In the genomic region with DNA sequence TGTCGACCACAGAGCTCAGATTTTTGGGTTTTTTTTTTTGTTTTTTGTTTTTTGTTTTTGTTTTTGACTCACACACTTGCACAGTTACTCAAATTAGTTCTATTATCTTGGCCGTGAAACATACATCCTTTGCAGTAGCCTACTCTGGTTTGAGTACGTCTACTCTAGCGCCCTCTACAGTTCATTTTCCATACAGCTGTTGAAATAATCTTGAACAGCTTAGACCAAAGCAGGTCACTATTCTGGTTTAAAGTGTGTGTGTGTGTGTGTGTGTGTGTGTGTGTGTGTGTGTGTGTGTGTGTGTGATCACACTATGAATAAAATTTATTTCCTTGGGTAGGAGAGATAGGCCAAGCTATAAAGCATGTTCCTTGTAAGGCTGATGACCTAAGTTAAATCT, we compare ENCODE assay signal across 9 mouse cellular contexts. TPM values are rescaled to one million over a fixed set of nuclear protein-coding genes. Genes with fewer than 3 reads are reported as not detected.
DNase-seq lines count a peak whose midpoint lies in the region; ATAC-seq and TF ChIP-seq lines count a peak whose summit lies in the region.
"Had no signal": no experiment of that assay in that cellular context is flagged by ENCODE, and none has a peak within 500 bp of the region (broad histone marks: within the 10 kb centered on the region; RNA-seq: fewer than 3 reads in every experiment).

No protein-coding gene starts in this region.

- H3K4me2 ChIP-seq in forebrain, embryonic 14.5 days (ENCODE audit: low read length): no peak overlapping the region
- H3K4me2 ChIP-seq in forebrain, embryonic 11.5 days (ENCODE audit: low read depth, low read length, severe bottlenecking): no peak overlapping the region
- no peak overlapping the region for H3K4me2 ChIP-seq in lung, embryonic 14.5 days
- H3K4me2 ChIP-seq: forebrain, embryonic 12.5 days had no signal

- no peak overlapping the region for H3K4me3 ChIP-seq in forebrain, embryonic 14.5 days (ENCODE audit: low read depth, low read length)
- no peak overlapping the region for H3K4me3 ChIP-seq in forebrain, embryonic 11.5 days (ENCODE audit: low read depth, low read length)
- no peak overlapping the region for H3K4me3 ChIP-seq in lung, embryonic 14.5 days (ENCODE audit: low read depth, low read length)
- H3K4me3 ChIP-seq in lung, adult 2 months (replicated peaks; ENCODE audit: extremely low read depth, low read depth, low read length): no peak overlapping the region
- H3K4me3 ChIP-seq: forebrain, embryonic 12.5 days had no signal

- no peaks in the 10 kb centered on the region for H3K36me3 ChIP-seq in forebrain, embryonic 14.5 days (ENCODE audit: control insufficient read depth, insufficient read depth, low read length)
- H3K36me3 ChIP-seq in forebrain, embryonic 11.5 days (ENCODE audit: control insufficient read depth, insufficient read depth, low read length): no peaks in the 10 kb centered on the region
- no peaks in the 10 kb centered on the region for H3K36me3 ChIP-seq in lung, embryonic 14.5 days (ENCODE audit: insufficient read depth)
- H3K36me3 ChIP-seq: forebrain, embryonic 12.5 days had no signal

- no peak for TF ChIP-seq POLR2A in lung, adult 2 months (IDR thresholded peaks at IDR 0.05; ENCODE audit: borderline replicate concordance, extremely low read depth, low read depth, low read length)

- H3K27ac ChIP-seq in forebrain, embryonic 14.5 days (ENCODE audit: low read depth, low read length): no peak overlapping the region
- no peak overlapping the region for H3K27ac ChIP-seq in forebrain, embryonic 11.5 days (ENCODE audit: low read depth, low read length)
- no peak overlapping the region for H3K27ac ChIP-seq in lung, embryonic 14.5 days (ENCODE audit: low read depth)
- H3K27ac ChIP-seq: forebrain, embryonic 12.5 days had no signal

- 35% methylated on average over 4 of the region's 4 CpGs for WGBS in forebrain, embryonic 14.5 days
- WGBS in forebrain, embryonic 11.5 days: 38% methylated on average over 4 of the region's 4 CpGs
- WGBS in lung, embryonic 14.5 days: 36% methylated on average over 4 of the region's 4 CpGs
- 31% methylated on average over 4 of the region's 4 CpGs for WGBS in lung, adult 2 months

- peak; percentile 28 for TF ChIP-seq CTCF in lung, embryonic 14.5 days (IDR thresholded peaks at IDR 0.05; ENCODE audit: low read depth)
- TF ChIP-seq CTCF in lung, adult 2 months (IDR thresholded peaks at IDR 0.05; ENCODE audit: insufficient read depth, low read length): no peak

- H3K9ac ChIP-seq in forebrain, embryonic 14.5 days (ENCODE audit: low read length): no peak overlapping the region
- no peak overlapping the region for H3K9ac ChIP-seq in forebrain, embryonic 11.5 days (ENCODE audit: low read length)
- no peak overlapping the region for H3K9ac ChIP-seq in lung, embryonic 14.5 days
- H3K9ac ChIP-seq: forebrain, embryonic 12.5 days had no signal

- H3K4me1 ChIP-seq in forebrain, embryonic 14.5 days (ENCODE audit: control insufficient read depth, insufficient read depth, low read length): peaks cover 4% of the 10 kb centered on the region; the same call in 1 of the 2 replicates
- peaks cover 5% of the 10 kb centered on the region; the same call in 1 of the 2 replicates for H3K4me1 ChIP-seq in forebrain, embryonic 11.5 days (replicated peaks; ENCODE audit: control insufficient read depth, insufficient read depth, low read length)
- H3K4me1 ChIP-seq in lung, embryonic 14.5 days (ENCODE audit: insufficient read depth): peaks cover 2% of the 10 kb centered on the region; the same call in 1 of the 2 replicates
- peaks cover 2% of the 10 kb centered on the region; the same call in 1 of the 2 replicates for H3K4me1 ChIP-seq in lung, adult 2 months (ENCODE audit: control insufficient read depth, insufficient read depth, low read length)

- peaks cover 6% of the 10 kb centered on the region for H3K27me3 ChIP-seq in forebrain, embryonic 14.5 days (replicated peaks; ENCODE audit: control insufficient read depth, insufficient read depth, low read length)
- H3K27me3 ChIP-seq in forebrain, embryonic 11.5 days (ENCODE audit: control insufficient read depth, insufficient read depth, low read length): peaks cover 5% of the 10 kb centered on the region
- peaks cover 12% of the 10 kb centered on the region for H3K27me3 ChIP-seq in lung, embryonic 14.5 days (ENCODE audit: insufficient read depth, low read length)

- peak; percentile 25 for DNase-seq in forebrain, embryonic 14.5 days (ENCODE audit: low spot score)
- no peak for DNase-seq in forebrain, embryonic 11.5 days (ENCODE audit: low spot score)
- DNase-seq in lung, embryonic 14.5 days: peak; percentile 68
- no peak for DNase-seq in lung, adult 2 months
- peak; percentile 16 for DNase-seq in MN1 (ENCODE audit: low spot score)
- DNase-seq in induced T-regulatory cell, adult 2 months (ENCODE audit: low read depth): peak; percentile 43
- no peak for DNase-seq in cerebellum, adult 9-10 months
- no peak for DNase-seq in ovary, adult 18-20 months (ENCODE audit: low spot score)

- no peaks in the 10 kb centered on the region for H3K9me3 ChIP-seq in forebrain, embryonic 14.5 days (replicated peaks; ENCODE audit: control insufficient read depth, low read length)
- no peaks in the 10 kb centered on the region for H3K9me3 ChIP-seq in forebrain, embryonic 11.5 days (ENCODE audit: control insufficient read depth, low read length)
- no peaks in the 10 kb centered on the region for H3K9me3 ChIP-seq in lung, embryonic 14.5 days (ENCODE audit: low read depth, low read length)
- H3K9me3 ChIP-seq: forebrain, embryonic 12.5 days had no signal

- no peak for ATAC-seq in forebrain, embryonic 14.5 days
- no peak for ATAC-seq in forebrain, embryonic 11.5 days (replicated peaks; ENCODE audit: low FRiP score)
- no peak for ATAC-seq in lung, embryonic 14.5 days (ENCODE audit: insufficient read depth)

RNA-seq across cellular contexts. Expression of a gene that starts 5.6 kb away (rescaled TPM):
- polyA plus RNA-seq in forebrain, embryonic 14.5 days (2014; fragmentation: Nextera tagmentation; extraction: Ambion mirVana): 0.81 and 1.0 TPM in 2 replicates
- 2.8 and 3.2 TPM in 2 replicates for polyA plus RNA-seq in forebrain, embryonic 11.5 days (2014; fragmentation: Nextera tagmentation; extraction: Ambion mirVana)
- 4.4 and 6.0 TPM in 2 replicates for polyA plus RNA-seq in lung, embryonic 14.5 days (2014; fragmentation: Nextera tagmentation; extraction: Ambion mirVana)
- polyA plus RNA-seq in lung, adult 2 months (2012; rRNA removed): 1.7 and 2.2 TPM in 2 replicates

RNA-seq across cellular contexts. Expression of a gene that starts 39.2 kb away (rescaled TPM):
- polyA plus RNA-seq in forebrain, embryonic 14.5 days (2014; fragmentation: Nextera tagmentation; extraction: Ambion mirVana): 13.1 and 14.2 TPM in 2 replicates
- polyA plus RNA-seq in forebrain, embryonic 11.5 days (2014; fragmentation: Nextera tagmentation; extraction: Ambion mirVana): 17.6 and 19.2 TPM in 2 replicates
- 15.9 and 17.7 TPM in 2 replicates for polyA plus RNA-seq in lung, embryonic 14.5 days (2014; fragmentation: Nextera tagmentation; extraction: Ambion mirVana)
- polyA plus RNA-seq in lung, adult 2 months (2012; rRNA removed): 3.0 and 3.2 TPM in 2 replicates

Comparison
In these comparisons a context has a peak if more than half of its experiments do, and no peak if none do; other contexts are left out.
1. DNase-seq: peak in forebrain, embryonic 14.5 days (single experiment), lung, embryonic 14.5 days (single experiment), MN1 (single experiment) and induced T-regulatory cell, adult 2 months (single experiment); none in forebrain, embryonic 11.5 days (single experiment), lung, adult 2 months (single experiment), cerebellum, adult 9-10 months (single experiment) and ovary, adult 18-20 months (single experiment).